Mouse (Mus musculus) olfactory bulb, adult 2 months (tissue): ENCODE data around the gene Zmat5.

Experiments
- CTCF ChIP-seq: fragments of 200-500 bp; IDR thresholded peaks from 2 replicates; pipeline ENCODE4 v1.5.1; 2012; ENCODE audit warnings: low read depth, mild to moderate bottlenecking, low read length, moderate library complexity; ENCODE audit not compliant: insufficient read depth
- POLR2A ChIP-seq: fragments of 200-500 bp; IDR thresholded peaks from 2 replicates; pipeline ENCODE4 v1.6.1; 2012; ENCODE audit warnings: mild to moderate bottlenecking, low read depth, low read length, moderate library complexity; ENCODE audit not compliant: insufficient read depth

DNA sequence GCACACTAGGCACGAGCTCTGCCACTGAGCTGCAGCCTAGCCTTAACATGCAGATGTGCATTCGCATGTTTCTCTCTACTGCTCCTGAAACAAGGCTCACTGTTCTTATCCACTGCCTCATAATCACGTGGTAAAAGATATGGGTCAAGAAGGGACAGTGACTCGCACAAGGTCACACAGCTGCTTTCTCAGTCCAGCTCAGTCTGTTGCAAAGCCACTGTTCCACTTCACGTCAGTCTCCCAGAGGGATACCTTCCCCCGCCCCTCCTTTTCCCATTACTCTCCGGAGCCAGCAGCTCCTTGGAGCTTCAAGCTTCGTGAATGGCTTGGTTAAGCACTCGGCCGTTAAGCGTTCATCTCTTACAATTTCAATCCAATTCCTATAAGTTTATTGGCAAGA is 15.9 kb downstream of the Zmat5 start:
- TF ChIP-seq POLR2A (no peak), CTCF (no peak)
